Mouse (Mus musculus): ENCODE measurements around the gene Samm50.
A peak's percentile ranks its signal among the peaks of the same experiment; 100 is the strongest.

Gene Samm50

DNA sequence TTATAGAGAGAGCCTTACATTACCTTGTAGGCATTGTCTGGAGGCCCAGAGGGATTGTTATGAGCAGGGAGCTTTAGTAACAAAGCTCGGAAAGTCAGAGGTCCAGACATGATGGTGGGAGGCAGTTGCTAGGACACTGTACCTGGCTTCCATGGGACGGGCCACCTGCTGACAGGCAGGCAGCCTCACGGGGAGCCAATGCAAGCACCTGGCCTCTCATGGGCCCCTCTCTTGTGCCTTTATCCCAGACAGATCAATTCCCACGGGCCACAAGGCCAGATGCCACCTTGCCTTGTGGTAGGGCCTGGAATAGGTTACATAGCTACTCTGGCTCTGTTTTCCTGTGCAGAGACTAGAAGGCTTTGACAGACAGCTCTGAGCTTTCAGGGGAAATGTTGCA, 19.5 kb downstream of the Samm50 start:
- no peak for DNase-seq (ENCODE audit: low read depth, low spot score)

DNA sequence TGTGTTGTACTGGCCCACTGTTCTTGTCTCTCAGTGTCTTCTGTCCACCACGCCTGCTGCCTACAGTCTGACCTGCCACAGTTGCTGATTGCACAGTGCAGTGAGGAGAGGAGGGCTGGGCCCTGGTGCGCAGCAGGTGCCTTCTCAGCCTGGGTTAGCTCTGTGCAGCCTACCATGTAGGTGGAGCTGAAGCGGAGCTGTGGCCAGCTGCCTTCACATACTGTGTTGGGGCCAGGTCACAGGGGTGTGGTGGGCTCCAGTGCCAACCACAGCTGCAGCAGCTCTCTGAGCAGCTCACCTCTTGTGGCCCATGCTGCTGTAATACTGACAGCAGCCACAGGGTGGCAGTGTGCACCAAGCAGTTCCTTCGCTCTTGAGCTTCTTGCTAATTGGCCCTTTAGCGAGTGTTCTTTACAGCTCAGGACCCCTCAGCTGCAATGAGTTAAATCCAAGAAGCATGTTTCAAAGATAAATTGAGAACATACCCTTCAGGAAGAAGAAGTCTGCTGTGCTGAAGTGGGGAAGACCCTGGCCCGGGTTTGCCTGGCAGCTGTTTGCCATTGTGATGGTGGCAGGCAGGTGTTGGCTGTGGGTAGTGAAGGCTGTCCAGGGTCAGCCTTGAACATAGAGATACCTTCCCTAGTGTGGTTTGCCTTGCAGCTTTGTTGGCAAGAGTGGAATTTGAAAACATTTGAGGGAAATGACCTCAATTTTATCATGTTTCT, 20.2 kb downstream of the Samm50 start:
- DNase-seq (ENCODE audit: low read depth, low spot score), result peak; percentile 95

DNA sequence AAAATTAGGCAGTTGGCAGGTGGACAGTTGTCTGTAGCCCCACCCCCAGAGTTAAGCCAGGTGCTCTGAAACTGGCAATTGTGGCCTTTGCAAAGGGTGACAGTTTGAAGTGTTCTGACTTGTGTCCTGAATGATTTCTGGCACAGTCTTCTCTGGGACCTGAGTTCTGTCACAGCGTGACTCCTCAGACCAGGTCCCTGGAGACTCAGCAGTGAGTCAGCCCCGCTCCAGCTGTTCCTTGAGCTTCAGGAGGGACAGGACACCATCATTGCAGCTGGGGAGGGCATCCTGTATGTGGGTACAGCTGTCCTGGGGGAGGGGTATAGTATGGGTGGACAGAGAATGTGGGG, 20.7 kb downstream of the Samm50 start:
- no peak for DNase-seq (ENCODE audit: low read depth, low spot score)

DNA sequence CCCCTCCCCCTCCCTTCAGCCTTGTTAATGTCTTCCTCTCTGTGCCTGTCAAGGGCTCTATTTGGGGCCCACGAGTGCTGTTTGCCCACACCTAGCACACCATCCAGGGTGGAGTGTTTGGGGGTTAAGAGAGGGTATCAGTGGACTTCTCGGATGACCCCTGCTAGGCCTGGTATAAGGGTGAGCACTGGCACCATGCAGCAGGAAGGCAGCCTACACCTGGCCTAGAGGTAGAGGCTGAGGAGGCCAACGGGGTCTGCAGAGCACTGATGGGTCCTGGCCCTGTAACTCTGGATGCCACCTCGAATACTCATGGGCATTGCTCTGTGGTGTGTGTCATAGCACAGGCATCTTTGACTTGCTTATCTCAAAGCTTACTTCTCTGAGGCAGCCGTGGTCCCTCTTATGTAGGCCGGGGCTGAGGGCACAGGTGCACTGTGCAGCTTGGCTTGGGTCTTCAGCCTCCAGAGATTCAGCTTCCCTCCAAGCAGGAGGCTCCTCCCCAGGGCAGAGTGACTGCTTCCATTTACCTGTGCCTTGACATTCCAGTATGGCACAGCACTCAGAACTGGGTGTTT, 21.2 kb downstream of the Samm50 start:
- DNase-seq (ENCODE audit: low read depth, low spot score), result no peak

- no peak for DNase-seq (ENCODE audit: low read depth, low spot score)
These were observed 22.4 kb downstream of the Samm50 start for GRCm38 (mm10) chr15:84214476-84214875.

GRCm38 (mm10) chr15:84215273-84215672, 23.2 kb downstream of the Samm50 start:
- no peak for DNase-seq (ENCODE audit: low read depth, low spot score)

- DNase-seq (ENCODE audit: low read depth, low spot score), result no peak
These were observed 24.0 kb downstream of the Samm50 start for GRCm38 (mm10) chr15:84216026-84216425.

DNA sequence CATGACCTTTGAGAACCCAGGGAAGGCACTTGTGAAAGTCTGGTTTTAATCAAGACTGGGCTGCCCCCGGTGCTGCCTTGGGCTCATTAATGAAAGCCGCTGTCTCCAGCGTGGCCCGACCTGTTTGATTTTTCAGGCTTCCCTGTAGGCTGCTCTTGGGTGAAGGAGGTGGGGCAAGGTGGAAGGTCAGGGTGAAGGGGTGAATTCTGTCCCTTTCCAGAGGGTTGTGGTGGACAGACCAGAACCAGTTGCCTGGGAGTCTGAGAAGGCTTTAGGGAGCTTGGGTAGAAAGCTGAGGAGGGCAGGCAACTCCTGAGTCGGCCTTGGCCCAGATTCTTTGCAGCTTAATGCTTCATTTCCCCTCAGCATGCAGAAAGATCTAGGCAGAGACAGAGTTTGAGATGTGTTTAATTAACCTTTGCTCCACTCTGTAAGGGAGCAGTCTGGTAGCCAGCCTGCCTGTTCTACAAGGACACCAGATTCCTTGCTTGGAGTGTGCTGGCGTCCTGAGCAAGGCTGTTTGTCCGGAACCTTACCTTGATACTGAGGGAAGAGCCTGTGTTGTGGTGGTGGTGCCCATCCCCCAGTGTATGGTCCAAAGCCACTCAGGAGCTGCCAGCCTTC, 24.5 kb downstream of the Samm50 start:
- peak; percentile 68 for DNase-seq (ENCODE audit: low read depth, low spot score)

DNA sequence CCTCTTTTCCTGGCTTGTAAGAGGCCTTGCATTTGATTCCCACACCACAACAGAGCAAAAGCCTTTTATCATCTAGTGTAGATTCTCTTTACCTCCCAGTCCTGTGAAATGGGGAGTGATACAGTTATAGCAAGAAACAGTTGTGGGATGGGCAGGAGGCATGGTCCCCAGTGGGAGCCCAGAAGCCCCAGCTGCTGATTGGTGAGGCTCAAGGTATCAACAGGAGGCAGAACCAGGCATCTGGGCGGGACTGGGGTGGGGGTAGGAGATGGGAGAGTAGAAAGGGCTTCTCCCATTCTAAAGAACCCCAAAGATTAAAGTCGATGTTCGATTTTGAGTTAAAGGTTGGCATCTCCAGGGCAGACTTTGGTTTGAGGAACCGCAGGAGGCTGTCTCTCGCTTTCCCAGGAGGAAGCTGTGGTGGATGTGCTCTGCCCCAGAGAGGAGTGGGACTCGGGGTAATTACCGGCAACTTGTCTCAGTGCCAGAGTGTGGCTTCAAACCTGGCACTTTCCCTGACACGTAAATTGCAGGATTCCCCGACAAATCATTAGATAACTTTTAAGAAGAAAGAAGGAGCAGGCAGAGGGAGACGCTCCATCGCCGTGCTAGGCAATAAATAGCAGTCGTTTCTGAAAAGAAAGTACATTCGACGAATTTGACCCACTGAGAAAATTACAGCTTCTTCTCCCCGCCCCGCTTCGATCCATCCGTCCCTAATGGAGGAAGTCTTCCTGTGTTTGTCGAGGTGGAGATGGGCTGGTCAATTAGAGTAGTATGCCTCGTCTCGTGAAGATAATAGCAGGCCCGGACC, 26.1 kb downstream of the Samm50 start:
- no peak for DNase-seq (ENCODE audit: low read depth, low spot score)

DNA sequence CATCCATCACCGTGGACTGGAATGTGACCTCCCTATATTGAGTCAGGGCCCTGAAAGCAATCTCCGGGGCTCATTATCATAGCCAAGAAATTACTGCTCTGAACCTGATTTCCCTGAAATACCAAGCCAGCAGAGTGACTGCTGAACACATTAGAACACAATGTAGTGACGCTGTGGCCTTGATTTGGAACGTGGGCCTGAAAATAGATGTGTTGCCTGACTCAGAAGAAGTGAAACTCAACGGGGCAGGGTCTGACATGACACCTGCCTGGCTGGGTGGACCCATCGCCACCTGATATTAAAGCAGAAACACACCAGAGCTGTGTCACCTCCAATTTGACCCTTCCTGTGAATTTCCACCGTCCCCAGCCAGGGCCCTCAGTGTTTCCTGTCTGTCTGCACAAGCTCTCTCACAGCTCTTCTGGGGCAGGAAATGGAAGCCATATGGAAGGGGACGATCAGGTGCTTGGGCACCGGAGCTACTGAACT, 26.8 kb downstream of the Samm50 start:
- DNase-seq (ENCODE audit: low read depth, low spot score), result peak; percentile 86

GRCm38 (mm10) chr15:84221539-84221938, 29.5 kb downstream of the Samm50 start:
- DNase-seq (ENCODE audit: low read depth, low spot score), result no peak

- DNase-seq (ENCODE audit: low read depth, low spot score), result no peak
These were observed 31.4 kb downstream of the Samm50 start for GRCm38 (mm10) chr15:84223423-84223822.

DNA sequence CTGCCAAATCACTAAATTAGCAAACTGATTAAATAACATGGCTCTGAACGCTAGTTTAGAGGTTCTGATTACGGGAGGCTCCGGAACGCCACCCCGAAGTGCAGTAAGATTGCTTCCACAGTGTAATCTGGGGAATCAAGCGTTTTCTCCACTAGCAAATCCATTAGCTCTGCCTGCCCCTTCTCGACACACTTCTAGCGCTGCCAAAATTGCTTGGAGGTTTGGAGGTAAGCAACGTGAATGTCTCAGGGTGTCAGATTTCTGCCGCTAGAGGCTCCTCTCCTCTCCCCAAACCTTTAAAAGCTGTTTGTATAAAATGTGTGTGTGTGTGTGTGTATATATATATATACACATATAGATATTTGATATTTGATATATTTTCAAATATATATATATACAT, 32.7 kb downstream of the Samm50 start:
- no peak for DNase-seq (ENCODE audit: low read depth, low spot score)

DNA sequence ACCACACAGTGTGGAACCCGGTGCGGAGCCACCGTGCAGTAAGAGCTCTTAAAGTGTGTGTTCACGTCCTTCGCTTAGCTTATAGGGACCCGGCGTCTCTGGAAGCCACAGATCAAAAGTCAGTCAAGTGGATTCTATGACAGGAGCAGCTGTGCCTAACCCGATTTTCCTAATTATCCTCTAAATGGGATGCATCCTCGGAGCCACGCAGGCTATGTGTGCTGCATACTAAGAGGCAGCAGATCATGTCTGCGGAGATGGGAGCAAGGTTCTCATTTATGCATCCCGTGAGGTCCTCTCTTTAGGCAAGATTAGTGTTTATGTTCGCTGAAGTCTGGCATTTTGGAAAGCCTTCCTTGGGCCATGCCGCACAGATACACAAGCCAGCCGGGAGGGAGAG, 34.9 kb downstream of the Samm50 start:
- DNase-seq (ENCODE audit: low read depth, low spot score), result no peak

DNA sequence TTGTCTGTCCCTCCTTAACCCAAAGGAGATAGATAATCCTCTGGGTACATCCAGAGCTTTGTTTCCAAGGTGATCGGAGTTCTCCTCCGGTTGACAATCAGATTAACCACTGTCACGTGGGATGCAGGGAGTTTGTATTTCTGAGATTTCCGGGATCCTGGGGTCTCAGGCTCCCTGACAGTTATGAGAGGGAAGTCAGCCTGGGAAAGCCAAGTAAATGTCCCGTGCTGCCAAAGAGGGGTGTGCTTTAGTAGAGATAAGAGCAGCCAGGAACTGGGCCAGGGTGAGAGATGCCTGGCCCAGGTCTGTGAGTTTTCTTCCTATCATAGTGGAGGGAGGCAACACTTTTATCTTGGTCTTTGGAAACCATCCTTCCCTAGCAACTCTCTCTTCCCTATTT, 38.6 kb downstream of the Samm50 start:
- DNase-seq (ENCODE audit: low read depth, low spot score), result no peak

- no peak for DNase-seq (ENCODE audit: low read depth, low spot score)
These were observed 39.2 kb downstream of the Samm50 start for GRCm38 (mm10) chr15:84231113-84231712.

DNA sequence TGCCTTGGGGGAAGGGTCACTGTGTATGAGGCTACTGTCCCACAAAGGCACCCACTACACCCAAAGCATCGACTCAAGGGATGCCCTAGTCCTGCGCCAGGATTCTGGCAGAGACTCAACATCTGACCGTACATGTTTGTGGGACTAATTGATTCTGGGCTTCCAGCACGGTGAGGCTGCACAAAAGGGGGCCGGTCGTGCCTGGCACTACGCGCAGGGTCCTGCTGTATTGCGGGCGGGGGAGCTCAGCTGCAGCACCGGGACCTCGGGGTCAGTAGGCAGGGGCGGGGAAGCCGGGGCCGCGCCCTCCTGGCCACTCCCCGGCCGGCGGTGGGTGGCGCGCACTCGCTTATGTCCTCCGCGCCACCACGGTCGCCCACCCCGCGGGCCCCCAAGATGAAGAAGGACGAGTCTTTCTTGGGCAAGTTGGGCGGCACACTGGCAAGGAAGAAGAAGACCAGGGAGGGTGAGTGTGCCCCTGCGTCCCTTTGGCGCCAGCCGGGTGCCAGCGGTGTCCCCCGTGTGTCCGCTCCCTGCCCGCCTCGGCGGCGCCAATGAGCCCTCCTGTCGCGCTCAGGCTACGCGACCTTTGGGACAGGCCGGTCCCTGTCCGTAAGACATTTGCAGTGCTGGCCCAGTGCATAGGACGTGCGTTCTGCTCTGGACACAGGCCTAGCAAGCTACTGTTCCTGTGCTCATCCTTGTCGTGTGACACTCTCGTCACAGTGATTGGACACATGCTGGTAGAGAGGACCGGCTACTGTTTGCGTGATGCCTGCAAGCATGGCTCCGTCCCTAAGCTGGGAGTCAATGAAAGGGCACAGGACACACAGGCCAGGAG, 39.9 kb downstream of the Samm50 start, which contains the start of gene Parvb:
TSS of gene Parvb (plus strand) at position 323 of the 841 bp plus-strand sequence.
- no peak for DNase-seq (ENCODE audit: low read depth, low spot score)

DNA sequence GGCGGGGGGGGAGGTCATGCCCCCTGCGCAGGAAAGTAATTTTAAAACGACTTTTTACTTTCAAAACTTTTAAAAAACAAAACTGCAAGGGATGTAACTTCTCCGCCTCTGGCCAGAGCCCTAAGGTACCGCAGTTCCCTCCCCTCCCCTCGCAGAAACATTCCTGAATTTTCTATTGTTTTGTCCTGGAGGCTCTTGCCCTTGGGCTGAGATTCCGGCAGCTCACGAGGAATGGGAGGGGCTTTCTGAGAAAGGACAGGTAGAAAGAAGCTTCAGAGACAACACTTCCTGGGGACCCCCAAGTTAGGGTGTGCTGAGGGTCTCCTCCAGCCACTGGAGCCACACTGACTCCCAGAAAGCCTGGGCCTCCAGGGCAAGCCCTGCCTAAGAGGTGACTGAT, 40.6 kb downstream of the Samm50 start:
- no peak for DNase-seq (ENCODE audit: low read depth, low spot score)

DNA sequence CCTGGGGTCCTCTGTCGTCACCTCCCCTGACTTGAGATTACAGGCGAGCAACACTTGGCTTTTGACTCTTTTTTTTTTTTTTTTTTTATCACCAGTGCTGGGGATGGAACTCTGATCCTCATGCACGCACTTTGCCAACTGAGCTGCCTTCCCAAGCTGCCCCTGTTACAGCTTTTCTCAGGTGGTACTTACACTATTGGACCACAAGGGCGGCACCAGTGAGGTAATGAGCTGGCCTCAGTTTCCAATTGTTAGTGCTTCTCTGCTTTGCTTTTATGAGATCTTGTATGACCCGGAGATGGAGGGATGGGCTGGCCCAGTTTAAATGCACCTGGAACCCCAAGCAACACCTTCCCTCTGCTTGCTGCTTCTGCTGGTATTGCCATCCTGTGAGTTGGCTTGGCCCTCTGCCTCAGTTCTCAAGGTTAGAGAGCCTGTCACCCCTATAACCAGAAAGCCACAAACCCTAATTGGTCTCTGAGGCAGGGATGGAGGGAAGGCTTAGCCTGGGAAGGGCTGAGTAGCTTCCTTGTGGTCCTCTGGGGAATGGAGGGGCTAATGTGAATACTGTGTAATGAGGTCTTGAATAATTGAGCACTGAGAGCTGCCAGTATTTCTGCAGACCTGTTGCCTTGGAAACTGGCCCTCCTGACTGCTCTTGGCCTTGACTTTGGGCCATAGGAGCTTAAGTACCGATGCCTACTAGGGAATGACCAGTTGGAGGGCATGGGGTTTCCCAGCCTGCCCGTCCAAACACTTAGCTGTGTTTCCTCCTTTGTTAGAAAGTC, 42.9 kb downstream of the Samm50 start:
- DNase-seq (ENCODE audit: low read depth, low spot score), result no peak

- no peak for DNase-seq (ENCODE audit: low read depth, low spot score)
These were observed 43.6 kb downstream of the Samm50 start for GRCm38 (mm10) chr15:84235646-84236045.

All from forelimb bud, embryonic 11.5 days (tissue).